Mouse (Mus musculus): ENCODE results near the gene Psen2.

DNA sequence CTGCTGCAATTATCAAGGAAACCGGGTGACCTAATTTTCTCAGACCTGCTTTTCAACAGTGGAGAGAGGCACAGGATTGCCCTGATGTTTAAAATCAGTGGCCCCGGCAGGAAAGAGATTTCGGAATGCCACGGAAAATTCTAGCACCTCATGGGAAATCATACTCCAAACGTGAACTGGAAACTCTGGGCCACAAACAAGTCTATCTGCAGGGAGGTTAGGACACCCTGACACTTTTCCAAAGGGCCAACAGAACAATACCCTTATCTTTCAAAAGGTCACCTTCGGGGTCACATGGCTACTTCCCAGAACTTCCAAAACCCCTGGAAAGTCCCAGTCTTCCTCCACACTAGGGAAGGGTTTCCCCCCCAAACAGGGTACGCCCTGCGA lies 12.8 kb downstream of the Psen2 start:
- TF ChIP-seq CTCF (IDR thresholded peaks at IDR 0.05) (no peak), EP300 (IDR thresholded peaks at IDR 0.05) (no peak)

All from lung, postnatal 0 days (tissue).